Mouse (Mus musculus): ENCODE measurements around the gene Rai1.

Gene Rai1

DNA sequence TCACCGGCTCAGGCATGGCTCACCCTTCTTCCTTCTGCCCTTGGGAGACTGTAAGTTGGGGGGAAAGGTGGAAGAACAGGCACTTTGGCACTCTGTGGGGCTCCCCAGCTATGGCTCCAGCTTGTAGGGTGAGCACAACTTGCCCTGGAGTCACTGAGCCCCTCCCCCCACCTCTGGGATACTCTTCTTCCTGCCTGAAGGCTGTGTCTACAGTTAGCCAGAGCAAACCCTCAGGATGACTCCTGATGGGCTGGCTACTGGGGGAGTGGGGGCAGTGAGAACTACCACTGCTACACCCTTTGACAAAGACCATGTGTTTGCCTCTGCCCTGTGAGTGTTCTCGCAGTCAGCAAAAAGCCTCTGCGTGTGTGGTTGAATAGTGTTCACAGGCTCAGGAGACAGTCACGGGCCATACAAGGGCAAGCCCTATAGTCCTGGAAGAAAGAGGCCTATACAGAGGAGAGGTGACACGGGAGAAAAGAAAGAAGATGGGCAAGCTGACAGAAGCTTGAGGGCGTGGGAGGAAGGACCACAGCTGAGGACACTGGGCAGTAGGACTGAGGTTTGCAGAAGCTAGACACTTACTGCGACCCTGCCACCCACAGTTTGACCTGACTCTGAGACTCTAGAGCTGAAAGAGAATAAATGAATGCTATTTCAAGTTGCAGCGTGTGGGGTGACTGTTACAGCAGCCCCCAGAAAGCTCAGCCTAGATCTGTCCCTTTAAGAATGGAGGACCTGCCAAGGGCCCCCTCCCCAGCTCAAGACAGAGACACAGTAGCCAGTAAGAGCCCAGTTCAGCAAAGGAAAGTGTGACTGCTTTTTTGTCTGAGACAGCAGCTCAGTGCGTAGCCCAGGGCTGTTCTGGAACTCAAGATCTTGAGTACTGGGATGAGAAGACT lies 9.7 kb upstream of the Rai1 start:
- no peak for DNase-seq

DNA sequence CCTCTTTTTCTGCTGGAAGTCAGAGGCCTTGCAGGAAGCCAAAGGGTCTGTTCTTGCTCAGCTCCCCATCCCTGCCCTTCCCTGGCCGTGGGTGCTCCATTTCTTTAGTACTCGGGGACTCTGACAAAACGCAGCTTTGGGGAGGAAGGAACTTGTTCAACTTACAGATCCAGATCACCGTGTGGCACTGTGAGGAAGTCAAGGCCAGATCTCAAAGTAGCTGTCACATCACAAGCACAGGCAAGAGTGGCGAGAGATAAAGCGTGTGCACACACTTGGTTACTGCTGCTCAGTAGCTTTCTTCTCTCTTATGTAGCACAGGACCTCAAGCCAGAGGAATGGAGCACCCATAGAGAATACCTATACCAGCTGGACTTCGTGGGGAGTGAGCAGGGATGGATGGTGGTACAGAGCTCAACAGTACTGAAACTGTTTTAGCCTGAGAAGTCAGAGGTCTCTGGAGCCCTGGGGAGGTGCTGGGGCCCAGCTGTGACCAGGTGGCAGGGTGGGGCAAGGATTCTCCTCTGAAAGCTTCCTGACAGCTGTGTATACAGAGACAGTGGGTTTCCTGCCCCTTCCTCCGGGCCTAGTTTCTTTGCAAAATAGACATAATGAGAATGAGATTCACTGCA lies 5.1 kb upstream of the Rai1 start:
- DNase-seq, result no peak

DNA sequence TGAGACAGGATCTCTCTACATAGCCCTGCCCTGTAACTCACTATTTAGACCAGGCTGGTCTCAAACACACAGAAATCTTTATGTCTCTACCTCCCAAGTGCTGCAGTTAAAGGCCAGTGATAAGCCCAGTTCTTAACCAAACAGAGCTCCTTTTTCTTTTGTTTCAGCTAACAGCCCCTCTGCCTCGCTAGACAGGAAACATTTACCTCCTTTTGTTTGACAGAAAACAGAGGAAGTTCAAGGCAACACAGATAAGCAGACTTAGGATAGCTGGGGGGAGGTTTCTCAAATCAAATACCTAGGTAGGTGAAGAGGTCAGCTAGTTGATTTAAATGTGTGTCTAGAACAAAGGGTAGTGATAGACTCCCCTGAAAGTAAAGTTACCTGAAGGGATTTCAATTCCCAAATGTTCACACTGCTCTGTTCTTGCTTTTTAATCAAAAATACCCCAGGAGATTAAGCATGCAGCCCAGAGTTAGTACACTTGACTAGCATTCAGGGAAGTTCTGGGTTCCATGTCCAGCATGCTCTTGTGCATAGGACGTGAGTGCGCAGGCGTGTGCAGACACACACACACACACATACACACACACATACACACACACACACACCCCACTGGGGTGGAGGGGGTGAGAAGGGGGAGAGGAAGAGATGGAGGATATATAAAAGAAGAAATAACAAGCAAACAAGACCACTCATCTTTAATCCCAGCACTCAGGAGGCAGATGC lies 3.8 kb upstream of the Rai1 start:
- DNase-seq, result no peak

GRCm38 (mm10) chr11:60101986-60102385 lies 2.8 kb upstream of the Rai1 start:
- DNase-seq, result no peak

- peak; percentile 36 to 48 for DNase-seq
These were observed 2.1 kb upstream of the Rai1 start for GRCm38 (mm10) chr11:60102664-60103063.

DNA sequence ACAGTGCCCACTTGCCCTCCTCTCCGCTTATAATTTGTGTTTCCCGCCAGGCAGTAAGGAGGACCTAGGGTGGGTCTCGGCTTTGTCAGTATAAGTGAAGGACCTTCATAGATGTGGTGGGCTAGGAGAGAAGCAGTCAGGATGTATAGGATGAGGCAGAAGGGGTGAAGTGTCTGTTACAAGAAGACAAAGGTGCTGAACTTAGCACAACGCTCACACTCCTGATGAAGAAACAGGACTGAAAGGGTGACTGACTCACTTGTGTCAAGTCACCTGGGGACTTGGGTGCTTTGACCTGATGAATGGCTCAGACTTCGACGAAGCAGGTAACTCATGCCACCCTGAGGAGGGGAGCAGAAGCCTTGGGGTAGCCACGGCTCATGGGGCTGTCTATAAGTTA lies 1.2 kb upstream of the Rai1 start:
- DNase-seq, result no peak

DNA sequence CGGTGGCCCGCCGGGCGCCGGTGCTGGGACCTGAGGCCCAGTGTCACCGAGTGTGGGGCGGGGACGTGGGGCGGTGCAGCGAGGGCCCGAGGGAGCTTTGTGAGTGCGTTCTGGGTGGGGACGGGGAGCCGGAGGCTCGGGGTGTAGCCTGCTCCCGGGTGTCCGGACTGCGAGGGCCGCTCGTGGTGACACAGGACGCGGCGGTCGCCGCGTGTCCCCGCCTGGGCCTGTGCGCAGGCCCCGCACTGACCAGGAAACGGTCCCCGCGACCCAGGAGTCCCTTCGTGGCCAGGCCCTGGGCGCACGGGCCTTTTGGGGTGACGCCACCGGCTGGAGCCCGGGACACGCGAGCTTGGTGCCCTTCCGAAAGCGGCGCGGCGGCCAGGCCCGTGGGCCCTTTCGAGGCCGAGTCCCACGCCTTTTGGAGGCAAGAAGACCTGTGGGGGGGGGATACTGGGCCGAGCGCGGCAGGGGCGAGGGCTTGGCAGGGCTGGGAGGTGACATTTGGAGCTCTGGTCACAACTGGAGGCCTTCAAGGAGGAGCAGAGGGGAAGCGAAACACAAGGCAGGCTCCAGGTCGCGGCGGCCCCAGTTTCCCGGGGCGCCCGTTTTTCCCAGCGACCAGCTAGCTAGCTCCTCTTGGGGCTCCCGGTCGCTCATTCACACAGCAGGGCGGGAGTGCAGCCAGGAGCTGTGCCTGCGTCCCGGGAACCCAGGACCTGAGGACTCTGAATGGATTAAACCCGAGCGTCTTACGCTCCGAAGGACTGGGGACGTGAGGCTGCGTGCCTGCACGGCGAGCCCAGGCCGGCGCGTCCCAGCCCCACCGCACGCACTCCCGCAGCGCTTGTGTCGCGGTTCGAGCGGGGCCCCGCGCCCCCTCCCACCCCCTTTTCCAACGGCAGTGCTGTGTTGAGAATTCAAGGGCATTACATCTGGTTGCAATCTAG lies 1.1 kb downstream of the Rai1 start:
- peak; percentile 75 to 79 for DNase-seq

- DNase-seq, result peak; percentile 27 to 41
These were observed 1.8 kb downstream of the Rai1 start for GRCm38 (mm10) chr11:60106543-60107110.

DNA sequence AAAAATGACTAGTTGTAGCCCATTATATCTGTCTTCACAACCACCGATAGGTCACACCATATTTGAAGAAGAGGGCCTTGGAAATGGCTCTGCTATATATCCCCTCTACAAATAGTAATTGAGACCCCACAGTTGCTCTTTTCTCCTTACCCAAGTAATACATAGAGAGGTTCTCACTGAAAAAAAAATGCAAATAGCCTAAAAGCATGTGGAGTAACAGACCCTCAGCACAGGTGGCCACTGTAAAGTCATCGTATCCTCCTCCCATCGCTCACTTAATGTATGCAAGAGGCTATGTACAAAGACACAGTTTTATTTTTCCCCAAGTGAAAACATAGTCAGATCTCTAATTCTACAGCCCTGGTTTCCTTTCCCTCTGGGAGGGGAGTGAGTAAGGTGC lies 2.6 kb downstream of the Rai1 start:
- DNase-seq, result no peak

- peak; percentile 34 to 58 for DNase-seq
These were observed 3.9 kb downstream of the Rai1 start for GRCm38 (mm10) chr11:60108631-60109172.

DNA sequence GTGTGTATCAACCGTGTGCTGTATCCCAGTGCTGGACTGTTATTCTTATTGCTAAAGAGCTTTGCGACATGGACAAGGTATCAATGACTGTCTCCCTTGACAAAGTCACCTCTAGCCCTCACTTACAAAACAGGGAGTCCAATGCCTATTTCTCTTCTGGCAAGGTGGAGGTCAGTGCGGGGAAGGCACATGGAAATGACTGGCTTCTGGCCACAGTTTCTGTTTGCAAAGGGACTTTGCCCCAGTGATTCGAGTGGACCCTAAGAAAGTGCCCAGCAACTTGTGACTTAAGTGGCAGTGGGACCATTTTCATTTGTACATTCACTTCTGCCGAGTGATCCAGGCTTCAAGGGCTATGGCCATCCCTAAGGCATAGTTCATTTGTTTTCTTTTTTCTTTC lies 5.6 kb downstream of the Rai1 start:
- DNase-seq, result peak in 1 of 2 experiments; percentile 32

- DNase-seq, result no peak
These were observed 6.8 kb downstream of the Rai1 start for GRCm38 (mm10) chr11:60111576-60111975.

- DNase-seq, result peak; percentile 37 to 50
These were observed 8.8 kb downstream of the Rai1 start for GRCm38 (mm10) chr11:60113624-60114023.

GRCm38 (mm10) chr11:60114296-60115023 lies 9.6 kb downstream of the Rai1 start:
- DNase-seq, result peak; percentile 55 to 74

- DNase-seq, result peak; percentile 97 to 98
These were observed 10.3 kb downstream of the Rai1 start for GRCm38 (mm10) chr11:60115024-60115538.

- no peak for DNase-seq
These were observed 10.9 kb downstream of the Rai1 start for GRCm38 (mm10) chr11:60115638-60116276.

- no peak for DNase-seq
These were observed 15.9 kb downstream of the Rai1 start for GRCm38 (mm10) chr11:60120586-60121262.

DNA sequence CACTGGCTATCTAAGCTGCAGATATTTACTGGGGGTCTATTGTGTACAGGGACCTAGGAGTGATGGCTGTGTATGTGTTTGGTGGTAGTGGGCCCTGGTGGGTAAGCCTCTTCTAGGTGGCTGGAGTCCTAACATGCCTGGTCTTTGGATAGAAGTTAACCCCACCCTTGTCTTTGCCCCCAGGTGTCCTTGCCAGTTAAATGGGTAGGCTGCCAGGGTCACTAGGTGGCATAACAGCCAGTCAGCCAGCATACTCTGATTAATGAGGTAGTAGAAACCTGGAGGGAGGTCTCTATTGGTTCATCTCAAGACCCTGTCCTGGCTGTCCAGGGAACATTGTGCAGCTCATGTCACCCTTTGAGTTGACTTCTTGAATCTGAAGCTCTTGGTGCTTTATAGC lies 17.8 kb downstream of the Rai1 start:
- no peak for DNase-seq

DNA sequence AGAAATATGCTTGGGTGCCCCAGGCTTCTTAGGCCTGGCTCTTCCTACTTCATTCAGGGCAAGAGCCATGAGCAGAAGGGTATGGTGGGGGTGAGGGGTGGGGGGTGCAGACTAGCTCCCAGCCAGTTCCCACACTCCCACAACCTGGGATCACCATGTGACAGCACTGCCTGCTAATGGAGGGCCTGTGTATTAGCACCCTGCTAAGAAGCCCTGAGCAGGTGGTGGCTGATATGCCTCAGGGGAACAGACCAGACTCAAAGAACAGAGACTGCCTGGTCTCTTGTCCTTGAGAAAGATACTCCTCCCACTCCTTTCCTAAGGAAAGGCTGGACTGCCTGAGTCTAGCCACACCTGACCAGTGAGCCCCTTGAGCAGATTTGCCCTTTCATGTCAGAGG lies 22.2 kb downstream of the Rai1 start:
- DNase-seq, result no peak

All from lung, adult 18-20 months (tissue).